Mouse (Mus musculus) liver, embryonic 16.5 days (tissue): Measurements from ENCODE around the gene Kcnq1. TPM values are rescaled to one million over a fixed set of nuclear protein-coding genes. Genes with fewer than 3 reads are reported as not detected.

Experiments
- ATAC-seq: fragments of 200-750 bp; cut with Nextera tagmentation; 2 replicates; pipeline ENCODE4 v1.8.0; 2017; ENCODE audit warnings: low read depth, mild to moderate bottlenecking, moderate number of reproducible peaks, moderate library complexity
- H3K27ac ChIP-seq: fragments of 300-500 bp; sonication (generic); 2 replicates; pipeline ENCODE4 v1.5.1; 2014; ENCODE audit warnings: mild to moderate bottlenecking, low read length
- H3K27me3 ChIP-seq: fragments of 300-500 bp; sonication (generic); 2 replicates; pipeline ENCODE4 v1.6.1; 2014; ENCODE audit warnings: low read depth, low read length, mixed read lengths; ENCODE audit not compliant: control insufficient read depth, insufficient read depth
- H3K36me3 ChIP-seq: fragments of 300-500 bp; sonication (generic); 2 replicates; pipeline ENCODE4 v1.6.1; 2014; ENCODE audit warnings: mild to moderate bottlenecking; ENCODE audit not compliant: control insufficient read depth, insufficient read depth
- H3K4me1 ChIP-seq: fragments of 300-500 bp; sonication (generic); 2 replicates; pipeline ENCODE4 v1.6.1; 2014; ENCODE audit warnings: low read depth, low read length, mixed read lengths; ENCODE audit not compliant: control insufficient read depth
- H3K4me2 ChIP-seq: fragments of 300-500 bp; sonication (generic); 2 replicates; pipeline ENCODE4 v1.6.1; 2014; ENCODE audit warnings: low read depth, low read length, mixed read lengths
- H3K4me3 ChIP-seq: fragments of 300-500 bp; sonication (generic); 2 replicates; pipeline ENCODE4 v1.5.1; 2014; ENCODE audit warnings: low read depth, mild to moderate bottlenecking, low read length
- H3K9ac ChIP-seq: fragments of 300-500 bp; sonication (generic); 2 replicates; pipeline ENCODE4 v1.6.1; 2014; ENCODE audit warnings: low read depth, low read length
- H3K9me3 ChIP-seq: fragments of 300-500 bp; sonication (generic); replicated peaks from 2 replicates; pipeline ENCODE4 v1.6.1; 2016; ENCODE audit warnings: low read length; ENCODE audit not compliant: control insufficient read depth
- WGBS: fragments of 180-500 bp; shearing (Covaris S2); extraction: QIAGEN DNeasy Blood & Tissue Kit; methylation state at CpG from one replicate; pipeline ENCODE4 v1.1.7; 2014; ENCODE audit not compliant: insufficient replicate concordance; 5-methylcytosine and 5-hydroxymethylcytosine counted together
- polyA plus RNA-seq: library from polyadenylated mRNA; unstranded; fragments of >200 nt; fragmentation: Nextera tagmentation; extraction: Ambion mirVana; gene quantifications from 2 replicates; pipeline ENCODE4 v1.2.1, GENCODE M21; 2015

Kcnq1 gene
- polyA plus RNA-seq, 1 experiment from 2014 or later: 0.65 TPM

- WGBS: 56% methylated on average over 2 of the region's 2 CpGs
- H3K4me3 ChIP-seq: no peak overlapping the region
- no peak overlapping the region for H3K27ac ChIP-seq
- no peak for ATAC-seq
- no peak overlapping the region for H3K4me2 ChIP-seq
- no peak overlapping the region for H3K9ac ChIP-seq
- no peaks in the 10 kb centered on the region for H3K9me3 ChIP-seq
- H3K36me3 ChIP-seq: no peaks in the 10 kb centered on the region
- no peaks in the 10 kb centered on the region for H3K4me1 ChIP-seq
- H3K27me3 ChIP-seq: no peaks in the 10 kb centered on the region
These were observed 283.7 kb downstream of the Kcnq1 start for GRCm38 (mm10) chr7:143389860-143390259.

GRCm38 (mm10) chr7:143390277-143390948, 284.3 kb downstream of the Kcnq1 start:
- WGBS: 68% methylated on average over 12 of the region's 12 CpGs
- Histone ChIP-seq H3K4me1 (no peaks in the 10 kb centered on the region), H3K9me3 (no peaks in the 10 kb centered on the region), H3K4me2 (no peak overlapping the region), H3K9ac (no peak overlapping the region), H3K27ac (no peak overlapping the region), H3K36me3 (no peaks in the 10 kb centered on the region), H3K27me3 (no peaks in the 10 kb centered on the region), H3K4me3 (no peak overlapping the region)
- no peak for ATAC-seq

DNA sequence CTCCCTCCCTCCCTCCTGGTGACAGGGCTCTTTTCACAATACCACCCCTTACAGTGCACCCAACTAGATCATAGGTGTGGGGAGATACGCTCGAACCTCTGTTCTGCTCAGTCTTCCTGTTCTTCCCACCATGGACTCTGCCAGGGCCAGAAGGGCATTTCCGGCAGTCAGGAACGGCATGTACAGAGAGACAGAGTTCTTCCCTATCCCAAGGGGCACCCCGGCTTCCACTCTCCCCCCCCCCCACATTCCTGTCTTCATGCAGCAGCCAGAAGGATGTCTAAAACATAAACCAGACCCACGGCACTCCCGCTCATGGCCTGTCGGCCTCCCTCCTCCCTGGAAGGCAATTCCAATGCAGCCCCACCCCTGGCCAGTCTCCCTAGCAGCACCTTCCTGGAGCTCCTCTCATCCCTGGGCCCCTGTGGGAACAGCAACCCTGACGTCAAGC, 289.0 kb downstream of the Kcnq1 start:
- no peak overlapping the region for H3K27ac ChIP-seq
- H3K9me3 ChIP-seq: no peaks in the 10 kb centered on the region
- peak; percentile 16; the same call in 1 of the 2 replicates for ATAC-seq
- no peak overlapping the region for H3K4me2 ChIP-seq
- 63% methylated on average over 9 of the region's 9 CpGs for WGBS
- H3K4me1 ChIP-seq: no peaks in the 10 kb centered on the region
- H3K27me3 ChIP-seq: no peaks in the 10 kb centered on the region
- no peak overlapping the region for H3K9ac ChIP-seq
- H3K36me3 ChIP-seq: no peaks in the 10 kb centered on the region
- H3K4me3 ChIP-seq: no peak overlapping the region

- Histone ChIP-seq H3K9me3 (no peaks in the 10 kb centered on the region), H3K4me2 (no peak overlapping the region), H3K4me3 (no peak overlapping the region), H3K4me1 (no peaks in the 10 kb centered on the region), H3K36me3 (no peaks in the 10 kb centered on the region), H3K27ac (no peak overlapping the region), H3K27me3 (no peaks in the 10 kb centered on the region), H3K9ac (no peak overlapping the region)
- 44% methylated on average over 10 of the region's 10 CpGs for WGBS
- no peak for ATAC-seq
These were observed 293.6 kb downstream of the Kcnq1 start for GRCm38 (mm10) chr7:143399756-143400155.

GRCm38 (mm10) chr7:143400599-143400998, 294.4 kb downstream of the Kcnq1 start:
- no peaks in the 10 kb centered on the region for H3K27me3 ChIP-seq
- peak; percentile 82 for ATAC-seq
- H3K9me3 ChIP-seq: no peaks in the 10 kb centered on the region
- H3K4me2 ChIP-seq: no peak overlapping the region
- no peaks in the 10 kb centered on the region for H3K36me3 ChIP-seq
- H3K27ac ChIP-seq: no peak overlapping the region
- H3K4me1 ChIP-seq: no peaks in the 10 kb centered on the region
- WGBS: 36% methylated on average over 6 of the region's 6 CpGs
- H3K9ac ChIP-seq: no peak overlapping the region
- H3K4me3 ChIP-seq: no peak overlapping the region

- Histone ChIP-seq H3K27ac (no peak overlapping the region), H3K9ac (no peak overlapping the region), H3K4me1 (no peaks in the 10 kb centered on the region), H3K36me3 (no peaks in the 10 kb centered on the region), H3K4me2 (no peak overlapping the region), H3K9me3 (no peaks in the 10 kb centered on the region), H3K4me3 (no peak overlapping the region), H3K27me3 (no peaks in the 10 kb centered on the region)
- 68% methylated on average over 5 of the region's 5 CpGs for WGBS
- ATAC-seq: no peak
These were observed 295.4 kb downstream of the Kcnq1 start for GRCm38 (mm10) chr7:143401429-143402016.

GRCm38 (mm10) chr7:143404296-143404695, 298.1 kb downstream of the Kcnq1 start:
- no peak overlapping the region for H3K27ac ChIP-seq
- no peaks in the 10 kb centered on the region for H3K9me3 ChIP-seq
- no peak overlapping the region for H3K4me2 ChIP-seq
- H3K4me3 ChIP-seq: no peak overlapping the region
- WGBS: 44% methylated on average over 6 of the region's 6 CpGs
- ATAC-seq: no peak
- no peaks in the 10 kb centered on the region for H3K27me3 ChIP-seq
- H3K36me3 ChIP-seq: no peaks in the 10 kb centered on the region
- H3K4me1 ChIP-seq: no peaks in the 10 kb centered on the region
- no peak overlapping the region for H3K9ac ChIP-seq

DNA sequence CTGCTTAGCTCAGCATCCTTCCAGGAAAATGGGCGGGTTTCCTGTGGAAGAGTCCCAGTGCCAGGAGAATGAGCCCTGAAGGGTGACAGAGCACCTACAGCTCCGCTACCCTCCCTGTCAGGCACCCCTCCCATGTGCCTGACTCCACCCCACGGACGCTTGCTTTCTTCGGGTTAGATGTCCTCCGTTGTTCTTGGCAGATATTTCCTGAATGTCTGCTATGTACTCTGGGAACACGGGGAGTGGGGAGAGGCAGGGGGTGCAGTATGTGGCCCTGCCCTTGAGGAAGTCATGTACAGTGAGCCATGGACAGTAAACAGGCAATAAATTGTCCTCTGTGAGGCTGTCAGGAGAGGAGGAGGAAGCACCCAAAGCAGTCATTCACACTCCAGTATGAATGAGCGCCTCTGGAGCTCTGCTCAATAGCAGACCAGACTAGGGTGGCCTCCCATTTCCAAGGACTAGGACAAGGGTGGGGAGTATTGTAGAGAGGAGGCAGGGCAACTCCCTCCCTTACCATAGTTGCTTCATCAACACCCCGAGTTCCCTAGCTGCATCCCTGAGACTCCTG, 301.9 kb downstream of the Kcnq1 start:
- H3K27ac ChIP-seq: no peak overlapping the region
- H3K27me3 ChIP-seq: no peaks in the 10 kb centered on the region
- no peak overlapping the region for H3K4me2 ChIP-seq
- H3K4me3 ChIP-seq: no peak overlapping the region
- H3K9ac ChIP-seq: no peak overlapping the region
- no peaks in the 10 kb centered on the region for H3K9me3 ChIP-seq
- no peaks in the 10 kb centered on the region for H3K36me3 ChIP-seq
- WGBS: 32% methylated on average over 9 of the region's 9 CpGs
- H3K4me1 ChIP-seq: no peaks in the 10 kb centered on the region
- peak; percentile 30 for ATAC-seq

DNA sequence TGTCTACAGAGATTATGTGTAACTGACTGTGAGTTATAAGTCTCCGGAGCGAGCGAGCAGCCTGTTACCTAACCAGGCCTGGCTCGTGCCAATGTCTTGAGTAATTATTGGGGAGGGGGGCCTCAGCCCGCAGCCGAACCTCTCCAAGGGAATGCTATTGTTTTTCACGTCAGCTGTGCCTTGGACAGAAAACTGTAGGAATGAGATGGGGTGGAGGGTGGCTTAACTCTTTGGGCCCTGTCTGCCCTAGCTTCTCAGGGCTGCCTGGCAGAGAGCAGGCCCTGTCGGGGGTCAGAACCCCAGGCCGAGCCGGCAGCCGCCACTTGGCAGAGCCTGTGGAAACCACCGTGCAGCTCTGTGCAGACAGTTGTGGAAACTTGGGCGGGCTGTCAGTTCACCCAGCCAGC, 302.5 kb downstream of the Kcnq1 start:
- no peak overlapping the region for H3K4me2 ChIP-seq
- no peaks in the 10 kb centered on the region for H3K27me3 ChIP-seq
- ATAC-seq: no peak
- no peaks in the 10 kb centered on the region for H3K4me1 ChIP-seq
- H3K9me3 ChIP-seq: no peaks in the 10 kb centered on the region
- H3K36me3 ChIP-seq: no peaks in the 10 kb centered on the region
- no peak overlapping the region for H3K27ac ChIP-seq
- no peak overlapping the region for H3K4me3 ChIP-seq
- 57% methylated on average over 13 of the region's 13 CpGs for WGBS
- H3K9ac ChIP-seq: no peak overlapping the region
